Comparison of ENCODE assay signal across 9 mouse cellular contexts in genomic region chr8:86535791-86536662, GRCm38 (mm10). TPM values are rescaled to one million over a fixed set of nuclear protein-coding genes. Genes with fewer than 3 reads are reported as not detected.
DNase-seq lines count a peak whose midpoint lies in the region; ATAC-seq and TF ChIP-seq lines count a peak whose summit lies in the region.
"Had no signal": no experiment of that assay in that cellular context is flagged by ENCODE, and none has a peak within 500 bp of the region (broad histone marks: within the 10 kb centered on the region; RNA-seq: fewer than 3 reads in every experiment).

No protein-coding gene starts in this region.

- WGBS in lung, embryonic 14.5 days: 34% methylated on average over 11 of the region's 11 CpGs

- ATAC-seq in frontal cortex, adult (ENCODE audit: low TSS enrichment): peak; percentile 85
- peak; percentile 56; the same call in 1 of the 2 replicates for ATAC-seq in lung, embryonic 14.5 days (ENCODE audit: insufficient read depth)

- no peaks in the 10 kb centered on the region for H3K27me3 ChIP-seq in lung, embryonic 14.5 days (ENCODE audit: insufficient read depth, low read length)

- no peak overlapping the region for H3K27ac ChIP-seq in lung, embryonic 14.5 days (ENCODE audit: low read depth)

- H3K9me3 ChIP-seq in lung, embryonic 14.5 days (ENCODE audit: low read depth, low read length): no peaks in the 10 kb centered on the region

- peak; percentile 76 for TF ChIP-seq CTCF in lung, embryonic 14.5 days (IDR thresholded peaks at IDR 0.05; ENCODE audit: low read depth)

- no peak overlapping the region for H3K4me3 ChIP-seq in lung, embryonic 14.5 days (ENCODE audit: low read depth, low read length)
- H3K4me3 ChIP-seq: erythroblast, embryonic 14.5 days had no signal

- DNase-seq in MN1 (ENCODE audit: low spot score): peak; percentile 77
- DNase-seq in cerebellum, adult 8-10 months: peak; percentile 92
- DNase-seq in heart, postnatal 4 days: peak; percentile 82
- peak; percentile 84 for DNase-seq in layer of hippocampus, adult 11-12 months (ENCODE audit: low spot score)
- DNase-seq in lung, embryonic 14.5 days: peak; percentile 86
- DNase-seq in ovary, postnatal 14 days (ENCODE audit: low spot score): peak; percentile 67
- DNase-seq in urinary bladder, postnatal 14 days (ENCODE audit: low spot score): peak; percentile 71

- H3K4me1 ChIP-seq in lung, embryonic 14.5 days (ENCODE audit: insufficient read depth): no peaks in the 10 kb centered on the region

- H3K36me3 ChIP-seq in lung, embryonic 14.5 days (ENCODE audit: insufficient read depth): no peaks in the 10 kb centered on the region

- peak overlapping the region; percentile 33 for H3K4me2 ChIP-seq in lung, embryonic 14.5 days

- no peak overlapping the region for H3K9ac ChIP-seq in lung, embryonic 14.5 days

RNA-seq across cellular contexts. Expression of gene Abcc12, which starts 44.5 kb away (rescaled TPM):
- under 1 TPM; 0.07 to 0.09 TPM for total RNA-seq in heart, postnatal 4 days (2021)
- polyA plus RNA-seq in lung, embryonic 14.5 days (2014; fragmentation: Nextera tagmentation; extraction: Ambion mirVana): not detected in 2 replicates
- polyA plus RNA-seq: erythroblast, embryonic 14.5 days had no signal
